Mouse (Mus musculus) layer of hippocampus, adult 18-20 months (tissue): ENCODE results near the gene Ins2. TPM values are rescaled to one million over a fixed set of nuclear protein-coding genes. Genes with fewer than 3 reads are reported as not detected.

Source experiments
- microRNA-seq, 2 experiments: library from miRNA; unstranded; fragments of <30 nt; microRNA quantifications; one replicate each; pipeline ENCODE4 v1.2.0; 2021
- total RNA-seq, 2 experiments: library from RNA; stranded (reverse); gene quantifications; 2 replicates each; pipeline ENCODE4 v1.2.3; 2021

The Ins2 gene
- total RNA-seq, 2 experiments from 2014 or later: not detected

Small RNA genes within 50 kb of the gene (microRNA-seq; reads per million reads assigned to microRNA genes)
- 42.5 to 65.4 reads per million in 2 experiments for gene Mir483

Other genes starting within 250 kb of the Ins2 start
- gene Tnnt3, start 244.5 kb downstream of the Ins2 start, total RNA-seq: not detected
- gene Mrpl23, start 210.7 kb downstream of the Ins2 start, total RNA-seq: 1 to 10 TPM; 6.8 to 8.4 TPM
- 10 to 100 TPM; 42.7 to 46.4 TPM for gene Igf2, start 76.6 kb downstream of the Ins2 start, total RNA-seq
- under 1 TPM; 0.10 to 0.20 TPM for gene Gm49394, start 73.4 kb downstream of the Ins2 start, total RNA-seq
- under 1 TPM; 0.58 to 0.82 TPM for gene Th, start 187.7 kb upstream of the Ins2 start, total RNA-seq
- under 1 TPM in 1 of 2 experiments, not detected in 1; 0.52 TPM for gene Ascl2, start 225.9 kb upstream of the Ins2 start, total RNA-seq